Mouse (Mus musculus) ES-Bruce4 (cell line): Measurements from ENCODE around the gene Maff. TPM values are rescaled to one million over a fixed set of nuclear protein-coding genes. Genes with fewer than 3 reads are reported as not detected.
A peak's percentile ranks its signal among the peaks of the same experiment; 100 is the strongest.

ENCODE experiments used
- H3K27ac ChIP-seq: 2 replicates; pipeline ENCODE4 v1.5.1; 2012; ENCODE audit warnings: low read length, inconsistent platforms; ENCODE audit not compliant: insufficient read depth
- H3K27me3 ChIP-seq: 2 replicates; pipeline ENCODE4 v1.6.1; 2012; ENCODE audit warnings: mild to moderate bottlenecking, low read length, inconsistent platforms; ENCODE audit not compliant: control insufficient read depth, poor library complexity, insufficient read depth, severe bottlenecking
- H3K36me3 ChIP-seq: 2 replicates; pipeline ENCODE4 v1.6.1; 2012; ENCODE audit warnings: inconsistent platforms, mild to moderate bottlenecking, low read length, moderate library complexity; ENCODE audit not compliant: control insufficient read depth, poor library complexity, insufficient read depth, severe bottlenecking
- H3K4me1 ChIP-seq: one replicate; pipeline ENCODE4 v1.8.1; 2011; ENCODE audit warnings: low read length; ENCODE audit not compliant: control insufficient read depth, insufficient read depth
- H3K4me3 ChIP-seq: 2 replicates; pipeline ENCODE4 v1.5.1; 2011; ENCODE audit warnings: low read depth, mild to moderate bottlenecking, low read length
- H3K9ac ChIP-seq: 2 replicates; pipeline ENCODE4 v1.6.1; 2012; ENCODE audit warnings: low read depth, mild to moderate bottlenecking, inconsistent platforms; ENCODE audit not compliant: poor library complexity, severe bottlenecking
- H3K9me3 ChIP-seq: replicated peaks from 2 replicates; pipeline ENCODE4 v1.6.1; 2012; ENCODE audit warnings: mild to moderate bottlenecking, low read length, inconsistent platforms; ENCODE audit not compliant: control insufficient read depth, poor library complexity, insufficient read depth, severe bottlenecking
- CTCF ChIP-seq: IDR thresholded peaks from one replicate; pipeline ENCODE4 v1.8.1; 2011; ENCODE audit warnings: low read depth, low read length
- EP300 ChIP-seq: IDR thresholded peaks from 2 replicates; pipeline ENCODE4 v1.6.1; 2011; ENCODE audit warnings: low read depth, low read length; ENCODE audit not compliant: insufficient read depth
- POLR2A ChIP-seq: IDR thresholded peaks from one replicate; pipeline ENCODE4 v1.8.1; 2011; ENCODE audit warnings: low read length; ENCODE audit not compliant: insufficient read depth
- polyA plus RNA-seq: library from polyadenylated mRNA; stranded (reverse); fragments of >200 nt; gene quantifications from 2 replicates; pipeline ENCODE4 v1.2.4, GENCODE M21; 2011; ENCODE audit warnings: low read depth; ENCODE audit not compliant: missing spikeins, insufficient read depth, insufficient read length

Gene Maff
- polyA plus RNA-seq, 1 experiment, result 12.3 TPM

- Histone ChIP-seq H3K9ac (peak overlapping the region; percentile 73), H3K9me3 (no peaks in the 10 kb centered on the region), H3K27me3 (no peaks in the 10 kb centered on the region), H3K4me1 (peaks cover 7% of the 10 kb centered on the region), H3K27ac (peak overlapping the region; percentile 41), H3K36me3 (no peaks in the 10 kb centered on the region), H3K4me3 (no peak overlapping the region)
- TF ChIP-seq CTCF (no peak), EP300 (no peak), POLR2A (no peak)
Observed at GRCm38 (mm10) chr15:79328939-79329275, 17.5 kb upstream of the Maff start.

DNA sequence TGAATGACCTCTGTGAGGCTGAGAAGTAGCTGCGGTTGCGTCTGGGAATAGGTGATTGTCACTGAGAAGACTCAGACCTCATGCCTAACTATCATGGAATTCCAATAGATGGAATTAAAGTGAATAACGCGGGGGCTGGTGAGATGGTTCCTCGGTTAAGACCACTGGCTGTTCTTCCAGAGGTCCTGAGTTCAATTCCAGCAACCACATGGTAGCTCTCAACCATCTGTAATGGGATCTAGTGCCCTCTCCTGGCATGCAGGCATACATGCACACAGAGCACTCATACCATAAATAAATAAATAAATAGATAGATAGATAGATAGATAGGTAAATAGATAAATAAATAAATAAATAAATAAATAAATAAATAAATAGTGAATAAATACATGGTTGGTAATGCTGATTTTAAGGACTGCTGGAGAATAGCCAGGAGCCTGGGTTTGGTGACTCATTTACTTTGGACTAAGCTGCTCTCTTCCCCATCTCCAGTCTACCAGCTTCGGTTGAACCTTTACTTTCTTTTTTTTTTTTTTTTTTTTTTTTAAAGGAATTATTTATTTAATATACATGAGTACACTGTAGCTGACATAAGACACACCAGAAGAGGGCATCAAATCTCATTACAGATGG, 17.0 kb upstream of the Maff start:
- Histone ChIP-seq H3K27me3 (no peaks in the 10 kb centered on the region), H3K9ac (no peak overlapping the region), H3K4me1 (peaks cover 7% of the 10 kb centered on the region), H3K9me3 (no peaks in the 10 kb centered on the region), H3K4me3 (no peak overlapping the region), H3K27ac (peak overlapping the region; percentile 41; the same call in 1 of the 2 replicates), H3K36me3 (no peaks in the 10 kb centered on the region)
- TF ChIP-seq POLR2A (no peak), EP300 (no peak), CTCF (peak; percentile 2)

DNA sequence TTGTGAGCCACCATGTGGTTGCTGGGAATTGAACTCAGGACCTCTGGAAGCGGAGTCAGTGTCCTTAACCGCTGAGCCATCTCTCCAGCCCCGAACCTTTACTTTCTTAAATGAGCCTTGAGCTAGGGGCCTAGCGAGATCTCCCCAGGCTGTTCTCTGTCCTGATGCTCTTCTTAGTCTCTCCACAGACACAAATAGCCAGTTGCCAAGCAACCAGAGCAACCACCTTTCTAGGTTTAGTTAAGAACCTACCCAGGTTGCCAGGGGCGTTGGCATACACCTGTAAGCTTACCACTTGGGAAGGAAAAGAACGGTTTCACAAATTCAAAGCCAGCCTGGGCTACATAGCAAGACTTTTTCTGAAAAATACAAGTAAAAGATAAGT, 16.4 kb upstream of the Maff start:
- Histone ChIP-seq H3K9ac (no peak overlapping the region), H3K9me3 (no peaks in the 10 kb centered on the region), H3K27me3 (no peaks in the 10 kb centered on the region), H3K4me1 (peaks cover 7% of the 10 kb centered on the region), H3K36me3 (no peaks in the 10 kb centered on the region), H3K4me3 (no peak overlapping the region), H3K27ac (peak overlapping the region; percentile 77)
- no peak for TF ChIP-seq CTCF
- no peak for TF ChIP-seq POLR2A
- TF ChIP-seq EP300, result no peak

- TF ChIP-seq POLR2A (no peak), EP300 (no peak), CTCF (no peak)
- Histone ChIP-seq H3K27me3 (no peaks in the 10 kb centered on the region), H3K4me3 (no peak overlapping the region), H3K36me3 (no peaks in the 10 kb centered on the region), H3K4me1 (peaks cover 5% of the 10 kb centered on the region), H3K9me3 (no peaks in the 10 kb centered on the region), H3K27ac (peak overlapping the region; percentile 77), H3K9ac (no peak overlapping the region)
Observed at GRCm38 (mm10) chr15:79330521-79330920, 15.9 kb upstream of the Maff start.

- H3K9me3 ChIP-seq, result no peaks in the 10 kb centered on the region
- H3K4me1 ChIP-seq, result peaks cover 5% of the 10 kb centered on the region
- H3K36me3 ChIP-seq, result no peaks in the 10 kb centered on the region
- no peaks in the 10 kb centered on the region for H3K27me3 ChIP-seq
- no peak overlapping the region for H3K4me3 ChIP-seq
- TF ChIP-seq EP300, result no peak
- no peak overlapping the region for H3K9ac ChIP-seq
- H3K27ac ChIP-seq, result peak overlapping the region; percentile 10; the same call in 1 of the 2 replicates
Observed at GRCm38 (mm10) chr15:79333409-79333808, 13.0 kb upstream of the Maff start.

DNA sequence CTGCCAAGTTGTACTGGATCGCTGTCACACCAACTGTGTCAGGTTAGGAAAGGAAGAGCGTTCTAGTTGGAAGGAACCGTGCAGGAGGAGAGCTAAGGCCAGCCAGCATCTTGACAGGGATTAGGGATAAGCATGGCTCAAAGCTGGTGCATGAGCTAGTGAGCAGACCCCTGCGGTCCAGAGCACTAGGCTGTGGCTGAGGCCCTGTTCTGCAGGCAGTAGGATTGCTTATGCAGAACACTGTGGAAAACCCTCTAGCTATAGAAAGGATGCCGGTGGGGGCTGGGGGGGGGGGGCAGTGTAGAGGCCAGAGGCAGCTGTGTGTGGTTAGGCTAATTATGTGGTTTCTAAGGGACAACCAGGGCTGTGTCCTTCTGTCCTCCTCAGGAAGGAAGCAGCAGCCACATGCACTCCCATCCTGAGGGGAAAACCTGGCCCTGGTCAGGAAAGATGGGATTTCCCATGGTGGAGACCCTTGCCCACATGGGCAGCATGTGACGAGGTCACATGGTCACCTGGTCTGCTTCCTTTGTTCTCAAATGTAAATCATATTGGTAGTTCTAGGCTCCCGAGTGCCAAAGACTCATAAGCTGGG, 11.3 kb upstream of the Maff start:
- H3K27me3 ChIP-seq, result no peaks in the 10 kb centered on the region
- no peaks in the 10 kb centered on the region for H3K36me3 ChIP-seq
- no peak overlapping the region for H3K27ac ChIP-seq
- no peaks in the 10 kb centered on the region for H3K9me3 ChIP-seq
- peaks cover 5% of the 10 kb centered on the region for H3K4me1 ChIP-seq
- TF ChIP-seq EP300 (no peak), CTCF (no peak), POLR2A (no peak)
- no peak overlapping the region for H3K9ac ChIP-seq
- no peak overlapping the region for H3K4me3 ChIP-seq
